Comparison of ENCODE assay signal across 22 mouse cellular contexts in the genomic region with DNA sequence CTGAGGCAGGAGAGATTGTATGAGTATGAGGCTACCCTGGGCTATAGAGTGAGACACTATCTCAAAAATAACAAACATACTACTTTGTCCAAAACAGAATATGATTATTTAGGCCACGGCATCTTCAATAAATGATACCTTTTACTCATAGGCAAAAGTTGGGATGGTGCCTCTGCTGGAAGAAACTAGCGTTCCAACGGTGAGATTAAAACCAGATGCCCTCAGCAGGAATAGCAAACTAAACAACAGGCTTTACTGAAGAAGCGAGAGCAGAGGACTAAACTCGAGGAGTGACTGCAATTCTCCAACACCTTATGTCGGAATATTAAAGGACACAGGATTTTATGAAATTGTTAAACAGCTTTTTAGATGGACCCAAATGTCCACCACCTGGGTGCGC.
"Had no signal": no experiment of that assay in that cellular context is flagged by ENCODE, and none has a peak within 500 bp of the region (broad histone marks: within the 10 kb centered on the region; RNA-seq: fewer than 3 reads in every experiment).

No protein-coding gene starts in this region.

- H3K9ac ChIP-seq: limb, embryonic 12.5 days; liver, embryonic 12.5 days; liver, embryonic 15.5 days; lung, embryonic 15.5 days; midbrain, embryonic 15.5 days; neural tube, embryonic 12.5 days; neural tube, embryonic 15.5 days had no signal

- H3K4me2 ChIP-seq: limb, embryonic 12.5 days; liver, embryonic 12.5 days; liver, embryonic 15.5 days; lung, embryonic 15.5 days; midbrain, embryonic 15.5 days; neural tube, embryonic 12.5 days; neural tube, embryonic 15.5 days had no signal

- DNase-seq: kidney, adult 18-20 months; kidney, adult 9 months; kidney, postnatal 14 days; kidney, postnatal 4 days; layer of hippocampus, adult 9-11 months; liver; lung, adult 18-20 months; lung, postnatal 10 days; lung, postnatal 36 days; retina, postnatal 1 day; right cerebral cortex, postnatal 25 days; thymus, adult 2 months; thymus, postnatal 14 days; thymus, postnatal 4 days had no signal

- H3K36me3 ChIP-seq: limb, embryonic 12.5 days; liver, embryonic 12.5 days; liver, embryonic 15.5 days; lung, embryonic 15.5 days; midbrain, embryonic 10.5 days; midbrain, embryonic 15.5 days; neural tube, embryonic 12.5 days; neural tube, embryonic 15.5 days had no signal

- H3K4me3 ChIP-seq: limb, embryonic 12.5 days; liver, embryonic 12.5 days; liver, embryonic 15.5 days; lung, embryonic 15.5 days; midbrain, embryonic 10.5 days; midbrain, embryonic 15.5 days; neural tube, embryonic 12.5 days; neural tube, embryonic 15.5 days had no signal

- H3K27ac ChIP-seq: limb, embryonic 12.5 days; liver, embryonic 12.5 days; liver, embryonic 15.5 days; lung, embryonic 15.5 days; midbrain, embryonic 15.5 days; neural tube, embryonic 12.5 days; neural tube, embryonic 15.5 days had no signal

- H3K9me3 ChIP-seq: limb, embryonic 12.5 days; liver, embryonic 12.5 days; liver, embryonic 15.5 days; lung, embryonic 15.5 days; midbrain, embryonic 10.5 days; midbrain, embryonic 15.5 days; neural tube, embryonic 12.5 days; neural tube, embryonic 15.5 days had no signal

- H3K4me1 ChIP-seq: liver, embryonic 12.5 days; liver, embryonic 15.5 days; midbrain, embryonic 15.5 days; neural tube, embryonic 12.5 days had no signal

- ATAC-seq: liver, embryonic 12.5 days; midbrain, embryonic 15.5 days had no signal

- H3K27me3 ChIP-seq: limb, embryonic 12.5 days; liver, embryonic 12.5 days; liver, embryonic 15.5 days; lung, embryonic 15.5 days; midbrain, embryonic 15.5 days; neural tube, embryonic 12.5 days; neural tube, embryonic 15.5 days had no signal
